Mouse (Mus musculus): Measurements from ENCODE around the gene Srgap2.

The Srgap2 gene

GRCm38 (mm10) chr1:131460914-131461530, 66.1 kb downstream of the Srgap2 start:
- TF ChIP-seq GATA4 (IDR thresholded peaks at IDR 0.05; ENCODE audit: insufficient replicate concordance, low read length): no peak

DNA sequence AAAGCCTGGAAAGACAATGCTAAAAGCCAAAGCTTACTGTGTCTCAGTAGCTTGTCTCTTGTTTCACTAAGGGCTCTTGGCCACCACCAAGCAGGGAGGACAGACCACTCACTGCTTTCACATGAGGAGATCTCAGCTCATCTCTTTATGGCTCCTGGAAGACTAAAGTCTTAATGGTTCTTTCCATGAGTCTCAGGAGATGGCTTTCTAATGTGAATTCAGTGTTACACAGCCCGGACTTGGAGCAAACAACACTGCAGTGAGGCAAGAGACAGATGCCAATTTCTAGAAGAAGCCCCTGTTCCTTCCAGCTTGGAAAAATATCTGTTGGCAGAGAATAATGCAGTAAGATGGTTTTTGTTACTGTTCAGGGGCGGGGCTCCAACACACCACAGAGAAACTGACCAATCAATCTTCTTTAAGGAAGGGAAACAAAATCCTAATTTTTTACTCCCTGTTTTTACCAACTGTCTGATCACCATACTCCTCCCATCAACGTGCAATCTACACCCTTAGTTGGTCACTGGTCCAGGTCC, 71.7 kb downstream of the Srgap2 start:
- no peak for TF ChIP-seq GATA4 (IDR thresholded peaks at IDR 0.05; ENCODE audit: insufficient replicate concordance, low read length)

DNA sequence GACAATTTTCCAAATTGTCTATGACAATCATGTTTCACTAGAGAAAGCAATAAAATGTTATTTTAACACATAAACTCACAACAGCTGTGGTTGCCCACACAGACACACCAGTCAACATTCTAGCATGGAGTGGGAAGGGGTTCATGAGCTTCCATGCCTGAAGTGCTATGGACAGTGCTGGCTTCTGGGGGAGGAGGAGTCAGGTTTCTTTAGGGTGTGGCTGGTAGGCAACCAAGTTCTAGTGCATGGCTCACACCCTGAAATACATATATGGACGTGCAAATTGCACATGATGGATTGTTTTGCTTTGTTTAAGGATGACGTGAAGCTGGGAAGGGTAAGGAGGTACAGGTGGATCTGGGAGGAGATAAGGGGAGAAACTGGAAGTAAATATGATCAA, 72.8 kb downstream of the Srgap2 start:
- TF ChIP-seq GATA4 (IDR thresholded peaks at IDR 0.05; ENCODE audit: insufficient replicate concordance, low read length): no peak

- no peak for TF ChIP-seq GATA4 (IDR thresholded peaks at IDR 0.05; ENCODE audit: insufficient replicate concordance, low read length)
Observed at GRCm38 (mm10) chr1:131453335-131453734, 73.8 kb downstream of the Srgap2 start.

- TF ChIP-seq GATA4 (IDR thresholded peaks at IDR 0.05; ENCODE audit: insufficient replicate concordance, low read length): no peak
Observed at GRCm38 (mm10) chr1:131448373-131448772, 78.8 kb downstream of the Srgap2 start.

DNA sequence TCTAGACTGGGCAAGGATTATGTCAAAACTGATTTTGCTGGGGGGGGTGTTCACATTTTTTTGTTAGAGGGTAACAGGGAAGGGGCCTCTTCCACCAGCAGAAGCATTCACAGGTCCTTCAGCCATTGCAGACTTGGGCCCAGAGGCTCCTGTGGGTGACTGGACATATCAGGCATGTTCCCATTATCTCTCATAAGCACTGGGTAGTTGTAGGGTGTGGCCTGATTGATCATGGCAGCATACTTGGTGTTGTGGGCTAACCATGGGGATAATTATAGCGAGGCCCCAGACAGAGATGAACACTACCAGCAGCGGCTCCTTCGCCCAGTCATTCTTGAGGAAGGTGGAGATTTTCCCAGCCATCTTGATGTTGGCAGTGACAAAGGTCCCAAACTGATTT, 79.8 kb downstream of the Srgap2 start:
- TF ChIP-seq GATA4 (IDR thresholded peaks at IDR 0.05; ENCODE audit: insufficient replicate concordance, low read length): no peak

GRCm38 (mm10) chr1:131446577-131446976, 80.6 kb downstream of the Srgap2 start:
- no peak for TF ChIP-seq GATA4 (IDR thresholded peaks at IDR 0.05; ENCODE audit: insufficient replicate concordance, low read length)

DNA sequence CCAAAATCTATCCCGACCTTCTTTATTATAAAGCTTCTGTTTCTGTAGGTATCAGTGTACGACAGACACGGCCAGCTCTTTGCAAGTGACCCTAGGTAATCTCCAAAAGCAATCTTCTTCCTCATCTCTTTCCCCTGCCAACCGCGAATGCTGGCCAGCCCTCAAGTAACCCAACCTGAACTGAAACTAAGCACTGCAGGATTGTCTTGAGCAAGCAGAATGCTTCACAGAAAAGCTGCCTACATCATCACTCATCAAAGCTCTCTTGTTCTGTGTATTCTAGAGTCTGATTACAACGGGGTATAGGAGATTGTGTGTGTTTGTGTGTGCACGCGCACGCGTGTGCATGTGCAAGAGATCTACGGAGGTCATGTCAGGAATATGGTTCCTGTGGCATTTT, 88.6 kb downstream of the Srgap2 start:
- no peak for TF ChIP-seq GATA4 (IDR thresholded peaks at IDR 0.05; ENCODE audit: insufficient replicate concordance, low read length)

GRCm38 (mm10) chr1:131437975-131438374, 89.2 kb downstream of the Srgap2 start:
- peak; percentile 44; the same call in 1 of the 2 replicates for TF ChIP-seq GATA4 (IDR thresholded peaks at IDR 0.05; ENCODE audit: insufficient replicate concordance, low read length)

DNA sequence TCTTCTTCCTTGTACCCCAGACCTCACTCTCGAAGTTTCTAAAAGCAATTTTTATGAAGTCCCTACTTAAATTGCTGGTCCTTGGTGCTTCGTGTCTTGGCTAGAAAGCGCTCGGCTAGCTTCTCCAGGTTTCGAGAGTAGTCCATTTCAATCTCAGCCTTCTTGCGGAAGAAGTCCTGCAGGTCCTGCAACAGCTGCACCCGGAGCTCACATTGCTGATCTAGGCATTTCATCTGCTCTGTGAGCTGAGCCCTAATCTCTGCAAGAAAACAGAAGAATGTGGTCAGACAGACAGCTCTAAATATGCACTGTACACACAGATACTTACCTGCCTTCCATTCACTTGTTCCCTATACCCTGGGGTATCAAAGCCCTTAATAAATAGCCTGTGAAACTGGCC, 90.5 kb downstream of the Srgap2 start:
- no peak for TF ChIP-seq GATA4 (IDR thresholded peaks at IDR 0.05; ENCODE audit: insufficient replicate concordance, low read length)

GRCm38 (mm10) chr1:131431456-131432246, 95.5 kb downstream of the Srgap2 start:
- TF ChIP-seq GATA4 (IDR thresholded peaks at IDR 0.05; ENCODE audit: insufficient replicate concordance, low read length): peak; percentile 61; the same call in 1 of the 2 replicates

- no peak for TF ChIP-seq GATA4 (IDR thresholded peaks at IDR 0.05; ENCODE audit: insufficient replicate concordance, low read length)
Observed at GRCm38 (mm10) chr1:131427140-131427821, 99.9 kb downstream of the Srgap2 start.

- TF ChIP-seq GATA4 (IDR thresholded peaks at IDR 0.05; ENCODE audit: insufficient replicate concordance, low read length): no peak
Observed at GRCm38 (mm10) chr1:131423061-131423460, 104.1 kb downstream of the Srgap2 start.

GRCm38 (mm10) chr1:131421113-131421512, 106.0 kb downstream of the Srgap2 start:
- TF ChIP-seq GATA4 (IDR thresholded peaks at IDR 0.05; ENCODE audit: insufficient replicate concordance, low read length): no peak

- no peak for TF ChIP-seq GATA4 (IDR thresholded peaks at IDR 0.05; ENCODE audit: insufficient replicate concordance, low read length)
Observed at GRCm38 (mm10) chr1:131420660-131421059, 106.5 kb downstream of the Srgap2 start.

- TF ChIP-seq GATA4 (IDR thresholded peaks at IDR 0.05; ENCODE audit: insufficient replicate concordance, low read length): no peak
Observed at GRCm38 (mm10) chr1:131419307-131419706, 107.8 kb downstream of the Srgap2 start.

Measured in liver, adult (tissue).